Mouse (Mus musculus): ENCODE data around the gene Osbpl11.

- TF ChIP-seq CTCF (conservative IDR thresholded peaks at IDR 0.05; ENCODE audit: low read length) (no peak), POU5F1 (IDR thresholded peaks at IDR 0.05; ENCODE audit: borderline replicate concordance, low read length) (no peak)
Observed at GRCm38 (mm10) chr16:33196578-33196977, 11.7 kb downstream of the Osbpl11 start.
